Mouse (Mus musculus): ENCODE measurements at regions not wholly inside any gene's neighbourhood (a gene's known extent, or its start where the extent isn't known, plus 50 kb on each side); places are given as distances from the start of the nearest gene placed in this dataset.

- DNase-seq (ENCODE audit: low spot score) = no peak
These were observed 99.3 kb upstream of the Bmp2k start for GRCm38 (mm10) chr5:96898120-96898672.

- no peak for DNase-seq (ENCODE audit: low spot score)
These were observed 98.8 kb upstream of the Bmp2k start for GRCm38 (mm10) chr5:96898695-96899094.

GRCm38 (mm10) chr5:96905572-96906271, 91.8 kb upstream of the Bmp2k start:
- DNase-seq (ENCODE audit: low spot score) = no peak

GRCm38 (mm10) chr5:96908371-96908770, 89.1 kb upstream of the Bmp2k start:
- peak; percentile 25 for DNase-seq (ENCODE audit: low spot score)

- no peak for DNase-seq (ENCODE audit: low spot score)
These were observed 88.3 kb upstream of the Bmp2k start for GRCm38 (mm10) chr5:96909218-96909617.

GRCm38 (mm10) chr5:96911550-96912253, 85.8 kb upstream of the Bmp2k start:
- DNase-seq (ENCODE audit: low spot score) = peak; percentile 75

GRCm38 (mm10) chr5:96912254-96912635, 85.2 kb upstream of the Bmp2k start:
- no peak for DNase-seq (ENCODE audit: low spot score)

- DNase-seq (ENCODE audit: low spot score) = peak; percentile 46
These were observed 84.7 kb upstream of the Bmp2k start for GRCm38 (mm10) chr5:96912781-96913180.

- DNase-seq (ENCODE audit: low spot score) = no peak
These were observed 83.8 kb upstream of the Bmp2k start for GRCm38 (mm10) chr5:96913711-96914110.

GRCm38 (mm10) chr5:96914696-96915404, 82.6 kb upstream of the Bmp2k start:
- peak; percentile 51 for DNase-seq (ENCODE audit: low spot score)

- DNase-seq (ENCODE audit: low spot score) = peak; percentile 66
These were observed 80.6 kb upstream of the Bmp2k start for GRCm38 (mm10) chr5:96916897-96917296.

- DNase-seq (ENCODE audit: low spot score) = peak; percentile 29
These were observed 79.8 kb upstream of the Bmp2k start for GRCm38 (mm10) chr5:96917596-96918258.

- peak; percentile 32 for DNase-seq (ENCODE audit: low spot score)
These were observed 78.3 kb upstream of the Bmp2k start for GRCm38 (mm10) chr5:96919149-96919548.

GRCm38 (mm10) chr5:96921037-96921436, 76.5 kb upstream of the Bmp2k start:
- DNase-seq (ENCODE audit: low spot score) = no peak

- DNase-seq (ENCODE audit: low spot score) = no peak
These were observed 76.0 kb upstream of the Bmp2k start for GRCm38 (mm10) chr5:96921511-96921910.

GRCm38 (mm10) chr5:96921973-96922715, 75.3 kb upstream of the Bmp2k start:
- no peak for DNase-seq (ENCODE audit: low spot score)

- no peak for DNase-seq (ENCODE audit: low spot score)
These were observed 74.8 kb upstream of the Bmp2k start for GRCm38 (mm10) chr5:96922716-96923076.

GRCm38 (mm10) chr5:96923526-96923925, 74.0 kb upstream of the Bmp2k start:
- DNase-seq (ENCODE audit: low spot score) = no peak

GRCm38 (mm10) chr5:96924736-96925429, 72.6 kb upstream of the Bmp2k start:
- no peak for DNase-seq (ENCODE audit: low spot score)

- no peak for DNase-seq (ENCODE audit: low spot score)
These were observed 71.5 kb upstream of the Bmp2k start for GRCm38 (mm10) chr5:96925943-96926342.

GRCm38 (mm10) chr5:96931091-96931490, 66.4 kb upstream of the Bmp2k start:
- no peak for DNase-seq (ENCODE audit: low spot score)
